ENCODE assay signal across 8 mouse cellular contexts in the genomic region with DNA sequence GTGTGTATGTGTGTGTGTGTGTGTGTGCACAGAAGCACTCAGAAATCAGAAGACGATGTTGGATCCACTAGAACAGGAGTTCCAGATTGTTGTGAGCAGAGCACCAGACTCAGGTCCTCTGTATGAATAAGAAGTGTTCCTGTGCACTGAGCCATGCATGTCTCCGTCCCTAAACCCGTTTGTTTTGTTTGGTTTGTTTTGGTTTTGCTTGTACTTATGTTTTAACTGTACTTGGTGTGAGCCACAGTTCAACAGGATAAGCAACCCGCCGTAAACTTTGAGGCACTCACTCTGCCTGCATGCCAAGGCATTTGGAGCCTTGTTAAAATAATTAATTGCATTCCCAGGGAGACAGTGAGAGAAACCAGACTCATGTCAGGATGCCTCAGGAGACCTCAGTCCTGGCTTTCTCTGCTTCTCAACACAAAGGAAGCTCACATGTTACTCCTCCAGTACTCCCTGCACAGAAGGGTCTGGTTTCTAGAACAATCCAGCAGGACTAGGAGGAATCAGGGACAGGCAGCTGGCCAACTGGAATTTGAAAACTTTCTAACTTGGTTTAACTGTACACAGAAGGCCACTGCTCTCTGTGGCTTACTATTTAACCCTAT. TPM values are rescaled to one million over a fixed set of nuclear protein-coding genes. Genes with fewer than 3 reads are reported as not detected.
A peak's percentile ranks its signal among the peaks of the same experiment; 100 is the strongest.
DNase-seq lines count a peak whose midpoint lies in the region; ATAC-seq and TF ChIP-seq lines count a peak whose summit lies in the region.

No protein-coding gene starts in this region.

- DNase-seq in B cell, adult 2 months: peak; percentile 38 to 46
- DNase-seq in heart, postnatal 14 days: peak; percentile 43 to 63
- peak; percentile 64 for DNase-seq in limb, embryonic 11.5 days (ENCODE audit: low spot score)
- no peak for DNase-seq in stomach, postnatal 0 days (ENCODE audit: low spot score)
- DNase-seq in layer of hippocampus, postnatal 10 days (ENCODE audit: low spot score in 2 of 2): no peak
- DNase-seq in thymus, postnatal 4 days: no peak

- H3K27me3 ChIP-seq in limb, embryonic 11.5 days (ENCODE audit: control insufficient read depth, insufficient read depth, low read length): no peaks in the 10 kb centered on the region
- no peaks in the 10 kb centered on the region for H3K27me3 ChIP-seq in stomach, postnatal 0 days (ENCODE audit: control insufficient read depth, insufficient read depth, low read length)

- peak overlapping the region; percentile 82 for H3K27ac ChIP-seq in bone marrow macrophage, adult 2 months (ENCODE audit: insufficient read depth, low read depth, low read length)
- peak overlapping the region; percentile 52; the same call in 1 of the 2 replicates for H3K27ac ChIP-seq in limb, embryonic 11.5 days (replicated peaks; ENCODE audit: low read depth, low read length)
- peak overlapping the region; percentile 92 for H3K27ac ChIP-seq in stomach, postnatal 0 days (replicated peaks)

- peak; percentile 74 for ATAC-seq in limb, embryonic 11.5 days (ENCODE audit: insufficient number of reproducible peaks, low FRiP score, low TSS enrichment, low read depth)
- ATAC-seq in stomach, postnatal 0 days (ENCODE audit: low FRiP score, low TSS enrichment): peak; percentile 79
- ATAC-seq in erythroid progenitor cell, adult 5-6 weeks (replicated peaks; ENCODE audit: low FRiP score, poor library complexity, severe bottlenecking): no peak

- H3K4me3 ChIP-seq in bone marrow macrophage, adult 2 months (ENCODE audit: insufficient read depth, low read length): no peak overlapping the region
- no peak overlapping the region for H3K4me3 ChIP-seq in limb, embryonic 11.5 days (ENCODE audit: low read depth, low read length)
- no peak overlapping the region for H3K4me3 ChIP-seq in stomach, postnatal 0 days (ENCODE audit: low read depth, low read length)

- 22% methylated on average over 5 of the region's 5 CpGs for WGBS in limb, embryonic 11.5 days
- WGBS in stomach, postnatal 0 days: 15% methylated on average over 5 of the region's 5 CpGs

- no peak overlapping the region for H3K4me2 ChIP-seq in limb, embryonic 11.5 days (ENCODE audit: low read depth, severe bottlenecking)
- no peak overlapping the region for H3K4me2 ChIP-seq in stomach, postnatal 0 days (replicated peaks; ENCODE audit: low read depth)

- no peak for TF ChIP-seq CTCF in bone marrow macrophage, adult 2 months (IDR thresholded peaks at IDR 0.05; ENCODE audit: low read depth, low read length)
- TF ChIP-seq CTCF in stomach, postnatal 0 days (IDR thresholded peaks at IDR 0.05; ENCODE audit: low read depth): no peak

- no peaks in the 10 kb centered on the region for H3K9me3 ChIP-seq in limb, embryonic 11.5 days (ENCODE audit: control insufficient read depth, low read length)
- H3K9me3 ChIP-seq in stomach, postnatal 0 days (ENCODE audit: control insufficient read depth, low read length): no peaks in the 10 kb centered on the region

- peak; percentile 73 for TF ChIP-seq EP300 in stomach, postnatal 0 days (optimal IDR thresholded peaks at IDR 0.05)

- TF ChIP-seq POLR2A in bone marrow macrophage, adult 2 months (IDR thresholded peaks at IDR 0.05; ENCODE audit: borderline replicate concordance, low read depth, low read length): no peak

- peaks cover 33% of the 10 kb centered on the region for H3K4me1 ChIP-seq in bone marrow macrophage, adult 2 months (ENCODE audit: control insufficient read depth, insufficient read depth, low read length)
- H3K4me1 ChIP-seq in limb, embryonic 11.5 days (ENCODE audit: control insufficient read depth, insufficient read depth, low read length): peaks cover 18% of the 10 kb centered on the region
- H3K4me1 ChIP-seq in stomach, postnatal 0 days (replicated peaks; ENCODE audit: control insufficient read depth, insufficient read depth): peaks cover 5% of the 10 kb centered on the region; the same call in 1 of the 2 replicates

- H3K9ac ChIP-seq in limb, embryonic 11.5 days (ENCODE audit: low read length): no peak overlapping the region
- H3K9ac ChIP-seq in stomach, postnatal 0 days (ENCODE audit: low read length): no peak overlapping the region

- intact Hi-C loops in heart, postnatal 14 days (cut with DNase I): no loop called here

- H3K36me3 ChIP-seq in limb, embryonic 11.5 days (ENCODE audit: control insufficient read depth, insufficient read depth, low read length): peaks cover 2% of the 10 kb centered on the region; the same call in 1 of the 2 replicates
- peaks cover 8% of the 10 kb centered on the region; the same call in 1 of the 2 replicates for H3K36me3 ChIP-seq in stomach, postnatal 0 days (ENCODE audit: control insufficient read depth, insufficient read depth, low read length)

RNA-seq across cellular contexts. Expression of a gene that starts 40.3 kb away (rescaled TPM):
- 1.8 and 2.0 TPM in 2 replicates for polyA plus RNA-seq in bone marrow macrophage, adult 2 months (2012; ENCODE audit: insufficient read depth, insufficient read length, missing spikeins)
- 1 to 10 TPM; 2.4 to 2.8 TPM for total RNA-seq in heart, postnatal 14 days (2021)
- 2.2 and 2.3 TPM in 2 replicates for polyA plus RNA-seq in limb, embryonic 11.5 days (2014; fragmentation: Nextera tagmentation; extraction: Ambion mirVana)
- 1.2 and 1.5 TPM in 2 replicates for polyA plus RNA-seq in stomach, postnatal 0 days (2015; fragmentation: Nextera tagmentation; extraction: Ambion mirVana)
- not detected in 2 replicates for total RNA-seq in erythroid progenitor cell, adult 5-6 weeks (2015; ENCODE audit: low replicate concordance)
- 0.15 TPM in 1 of 2 replicates, not detected in the other for total RNA-seq in erythroid progenitor cell, adult 5-6 weeks (2017; ENCODE audit: low replicate concordance)
- total RNA-seq in layer of hippocampus, postnatal 10 days (2021): 1 to 10 TPM; 4.3 to 5.5 TPM

Comparison
In these comparisons a context has a peak if more than half of its experiments do, and no peak if none do; other contexts are left out.
1. DNase-seq: peak in B cell, adult 2 months (2 of 2), heart, postnatal 14 days (2 of 2) and limb, embryonic 11.5 days (single experiment); none in stomach, postnatal 0 days (single experiment), layer of hippocampus, postnatal 10 days (0 of 2) and thymus, postnatal 4 days (single experiment).
2. Peak in every context shown above with its lines, with median percentiles within 50 percentile points of each other: H3K27ac ChIP-seq.